Mouse (Mus musculus) CD4-positive, CD25-positive, alpha-beta regulatory T cell, adult 4 months (primary cell): Measurements from ENCODE around the gene S100a8. TPM values are rescaled to one million over a fixed set of nuclear protein-coding genes. Genes with fewer than 3 reads are reported as not detected.

Source experiments
- ATAC-seq: one replicate; pipeline ENCODE4 v1.8.0; 2017
- polyA plus RNA-seq, 2 experiments: library from polyadenylated mRNA; unstranded; fragments of 100-300 nt; shearing (Covaris generic); gene quantifications; one replicate each; pipeline ENCODE4 v1.2.1; 2017

S100a8 gene
- polyA plus RNA-seq, 2 experiments from 2014 or later: not detected

GRCm38 (mm10) chr3:90683929-90684328 is 15.2 kb downstream of the S100a8 start:
- ATAC-seq: no peak

- no peak for ATAC-seq
Measured at GRCm38 (mm10) chr3:90686835-90687234, 18.1 kb downstream of the S100a8 start.

- no peak for ATAC-seq
Measured at GRCm38 (mm10) chr3:90693496-90693895, 24.7 kb downstream of the S100a8 start.

GRCm38 (mm10) chr3:90695613-90696012 is 26.8 kb downstream of the S100a8 start, which contains the start of gene S100a9:
S100a9 (minus strand) TSS chr3:90695721.
- no peak for ATAC-seq

GRCm38 (mm10) chr3:90702244-90702643 is 33.5 kb downstream of the S100a8 start:
- no peak for ATAC-seq

- ATAC-seq: peak; percentile 43
Measured at GRCm38 (mm10) chr3:90708523-90709202, 39.9 kb downstream of the S100a8 start.

GRCm38 (mm10) chr3:90709591-90710460 is 41.0 kb downstream of the S100a8 start:
- ATAC-seq: peak; percentile 80

Other genes starting within 250 kb of the S100a8 start
- 10 to 100 TPM; 16.9 to 17.9 TPM for gene Ints3, start 235.4 kb upstream of the S100a8 start, polyA plus RNA-seq
- not detected for gene Npr1, start 203.1 kb upstream of the S100a8 start, polyA plus RNA-seq
- gene Ilf2, start 192.9 kb upstream of the S100a8 start, polyA plus RNA-seq: 100 to 1,000 TPM; 113 to 125 TPM
- gene Snapin, start 177.9 kb upstream of the S100a8 start, polyA plus RNA-seq: 10 to 100 TPM; 60.4 to 65.0 TPM
- gene Chtop, start 159.5 kb upstream of the S100a8 start, polyA plus RNA-seq: 10 to 100 TPM; 50.3 to 57.9 TPM
- 1 to 10 TPM; 3.3 to 4.9 TPM for gene S100a1, start 154.6 kb upstream of the S100a8 start, polyA plus RNA-seq
- gene S100a13, start 154.5 kb upstream of the S100a8 start, polyA plus RNA-seq: 100 to 1,000 TPM; 157 to 222 TPM
- not detected for gene S100a14, start 142.1 kb upstream of the S100a8 start, polyA plus RNA-seq
- gene S100a16, start 131.7 kb upstream of the S100a8 start, polyA plus RNA-seq: not detected
- gene S100a3, start 108.4 kb upstream of the S100a8 start, polyA plus RNA-seq: 1 to 10 TPM; 2.1 to 2.5 TPM
- not detected for gene S100a2, start 78.7 kb upstream of the S100a8 start, polyA plus RNA-seq
- not detected for gene Gm42674, start 67.1 kb upstream of the S100a8 start, polyA plus RNA-seq
- 100 to 1,000 TPM in 1 of 2 experiments, 10 to 100 TPM in 1; 74.9 to 104 TPM for gene S100a4, start 65.2 kb upstream of the S100a8 start, polyA plus RNA-seq
- gene S100a5, start 60.5 kb upstream of the S100a8 start, polyA plus RNA-seq: not detected
- 100 to 1,000 TPM; 291 to 360 TPM for gene S100a6, start 56.1 kb upstream of the S100a8 start, polyA plus RNA-seq
- not detected for gene S100a7a, start 15.0 kb upstream of the S100a8 start, polyA plus RNA-seq
- gene S100a9, start 26.7 kb downstream of the S100a8 start, polyA plus RNA-seq: not detected
- gene Pglyrp4, start 57.9 kb downstream of the S100a8 start, polyA plus RNA-seq: not detected
- not detected for gene Gm5849, start 108.9 kb downstream of the S100a8 start, polyA plus RNA-seq